Mouse (Mus musculus): ENCODE data around the gene Pnmal1. TPM values are rescaled to one million over a fixed set of nuclear protein-coding genes. Genes with fewer than 3 reads are reported as not detected.

The Pnmal1 gene
- polyA plus RNA-seq, 1 experiment from 2014 or later, result 52.1 TPM

DNA sequence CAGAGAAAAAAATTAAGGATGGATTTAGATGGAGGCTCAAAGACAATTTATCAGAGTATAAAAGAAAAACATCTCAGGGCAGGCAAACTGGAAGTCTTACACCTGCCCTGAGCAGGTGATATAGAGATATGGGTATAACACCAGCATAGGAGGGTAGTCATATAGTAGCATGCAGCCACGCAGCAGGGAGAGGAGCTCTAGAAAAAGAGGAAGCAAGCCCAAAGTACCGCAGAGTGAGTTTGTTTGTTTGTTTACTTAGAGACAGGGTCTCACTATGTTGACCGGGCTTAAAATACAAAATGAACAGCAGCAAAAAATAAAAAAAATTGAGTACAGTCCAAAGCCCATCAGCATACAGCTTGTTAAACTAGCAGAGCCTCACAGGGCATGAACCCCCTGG is 11.7 kb downstream of the Pnmal1 start:
- no peaks in the 10 kb centered on the region for H3K4me1 ChIP-seq (replicated peaks; ENCODE audit: control insufficient read depth, insufficient read depth, low read length)
- no peaks in the 10 kb centered on the region for H3K36me3 ChIP-seq (replicated peaks; ENCODE audit: control insufficient read depth, insufficient read depth)
- 91% methylated on average over 3 of the region's 3 CpGs for WGBS
- DNase-seq (ENCODE audit: low spot score) (no peak), ATAC-seq (ENCODE audit: low FRiP score) (no peak)
- H3K9me3 ChIP-seq (ENCODE audit: control insufficient read depth, low read length), result no peaks in the 10 kb centered on the region
- no peak overlapping the region for H3K4me3 ChIP-seq (replicated peaks; ENCODE audit: low read length)
- no peak overlapping the region for H3K4me2 ChIP-seq (replicated peaks)
- H3K9ac ChIP-seq, result no peak overlapping the region
- H3K27ac ChIP-seq, result no peak overlapping the region
- H3K27me3 ChIP-seq (ENCODE audit: control insufficient read depth, insufficient read depth, low read length), result no peaks in the 10 kb centered on the region

DNA sequence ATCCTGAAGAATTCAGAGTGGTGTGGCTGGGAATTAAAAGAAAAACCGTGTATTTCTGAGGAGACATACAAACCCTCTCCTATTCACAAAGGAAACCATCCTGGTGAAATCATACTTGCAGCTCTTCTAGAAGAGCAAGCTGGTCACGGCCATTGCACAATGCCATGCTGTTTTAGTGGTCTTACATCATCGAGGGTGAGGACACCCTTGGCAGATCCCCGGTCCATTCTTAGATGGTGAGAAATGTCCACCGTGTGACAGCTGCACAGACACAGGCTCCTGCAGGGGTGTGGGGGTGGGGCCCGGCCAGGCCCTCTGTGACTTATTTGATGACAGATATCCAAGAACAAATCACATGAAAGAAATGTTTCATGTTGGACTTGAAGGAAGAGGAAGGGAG is 14.5 kb downstream of the Pnmal1 start:
- DNase-seq (ENCODE audit: low spot score), result no peak
- Histone ChIP-seq H3K9me3 (ENCODE audit: control insufficient read depth, low read length) (no peaks in the 10 kb centered on the region), H3K4me2 (replicated peaks) (no peak overlapping the region), H3K27me3 (ENCODE audit: control insufficient read depth, insufficient read depth, low read length) (no peaks in the 10 kb centered on the region), H3K4me1 (replicated peaks; ENCODE audit: control insufficient read depth, insufficient read depth, low read length) (no peaks in the 10 kb centered on the region), H3K27ac (no peak overlapping the region), H3K4me3 (replicated peaks; ENCODE audit: low read length) (no peak overlapping the region), H3K9ac (no peak overlapping the region), H3K36me3 (replicated peaks; ENCODE audit: control insufficient read depth, insufficient read depth) (no peaks in the 10 kb centered on the region)
- ATAC-seq (ENCODE audit: low FRiP score), result no peak
- 50% methylated on average over 6 of the region's 6 CpGs for WGBS

GRCm38 (mm10) chr7:16976298-16976697 is 16.8 kb downstream of the Pnmal1 start:
- Histone ChIP-seq H3K27me3 (ENCODE audit: control insufficient read depth, insufficient read depth, low read length) (no peaks in the 10 kb centered on the region), H3K4me2 (replicated peaks) (no peak overlapping the region), H3K27ac (no peak overlapping the region), H3K9me3 (ENCODE audit: control insufficient read depth, low read length) (no peaks in the 10 kb centered on the region), H3K36me3 (replicated peaks; ENCODE audit: control insufficient read depth, insufficient read depth) (no peaks in the 10 kb centered on the region), H3K9ac (no peak overlapping the region), H3K4me1 (replicated peaks; ENCODE audit: control insufficient read depth, insufficient read depth, low read length) (peaks cover 7% of the 10 kb centered on the region; the same call in 1 of the 2 replicates), H3K4me3 (replicated peaks; ENCODE audit: low read length) (no peak overlapping the region)
- DNase-seq (ENCODE audit: low spot score), result no peak
- 58% methylated on average over 8 of the region's 8 CpGs for WGBS
- ATAC-seq (ENCODE audit: low FRiP score), result no peak

DNA sequence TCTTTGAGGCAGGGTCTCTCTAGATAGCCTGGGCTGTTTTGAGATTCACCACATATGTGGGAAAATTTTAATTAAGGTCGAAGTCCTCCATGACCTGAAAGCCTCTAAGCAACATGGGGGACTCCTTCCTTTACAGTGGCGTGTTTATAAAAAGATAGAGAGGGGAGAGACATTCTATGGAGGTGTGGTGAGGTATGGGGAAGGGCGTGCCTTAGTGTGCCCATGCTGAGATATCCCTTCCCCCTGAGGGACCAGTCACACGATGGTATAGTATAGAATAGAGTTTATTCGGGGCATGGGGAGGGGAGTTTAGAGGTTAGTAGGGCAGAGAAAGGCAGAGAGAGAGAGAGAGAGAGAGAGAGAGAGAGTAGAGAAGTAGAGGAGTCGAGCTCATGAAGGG is 18.7 kb downstream of the Pnmal1 start:
- ATAC-seq (ENCODE audit: low FRiP score) (no peak), DNase-seq (ENCODE audit: low spot score) (no peak)

DNA sequence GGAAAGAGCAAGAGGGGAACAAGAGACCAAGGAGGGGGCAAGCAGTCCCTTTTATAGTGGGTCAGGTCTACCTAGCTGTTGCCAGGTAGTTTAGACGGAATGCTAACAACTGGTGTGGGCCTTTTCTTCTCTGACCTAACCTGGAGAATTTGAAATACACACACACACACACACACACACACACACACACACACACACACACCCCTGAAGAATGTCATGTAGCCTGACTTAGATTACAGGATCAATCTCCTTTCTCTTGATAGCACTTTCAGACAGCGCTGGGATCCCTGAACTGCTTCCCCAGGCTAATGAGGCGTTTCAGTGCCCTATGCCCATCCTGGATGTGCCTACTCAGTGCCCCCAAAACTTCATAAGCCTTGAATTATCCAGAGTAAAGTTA is 19.1 kb downstream of the Pnmal1 start:
- Histone ChIP-seq H3K4me3 (replicated peaks; ENCODE audit: low read length) (no peak overlapping the region), H3K36me3 (replicated peaks; ENCODE audit: control insufficient read depth, insufficient read depth) (no peaks in the 10 kb centered on the region), H3K9ac (no peak overlapping the region), H3K27ac (no peak overlapping the region), H3K4me2 (replicated peaks) (no peak overlapping the region), H3K4me1 (replicated peaks; ENCODE audit: control insufficient read depth, insufficient read depth, low read length) (peaks cover 24% of the 10 kb centered on the region), H3K9me3 (ENCODE audit: control insufficient read depth, low read length) (no peaks in the 10 kb centered on the region), H3K27me3 (ENCODE audit: control insufficient read depth, insufficient read depth, low read length) (no peaks in the 10 kb centered on the region)
- ATAC-seq (ENCODE audit: low FRiP score) (no peak), DNase-seq (ENCODE audit: low spot score) (no peak)
- WGBS, result 92% methylated on average over 3 of the region's 3 CpGs

More for the DNA sequence above, 18.7 kb downstream of the Pnmal1 start:
- 72% methylated on average over 5 of the region's 6 CpGs for WGBS
- Histone ChIP-seq H3K4me3 (replicated peaks; ENCODE audit: low read length) (no peak overlapping the region), H3K9me3 (ENCODE audit: control insufficient read depth, low read length) (no peaks in the 10 kb centered on the region), H3K4me2 (replicated peaks) (no peak overlapping the region), H3K9ac (no peak overlapping the region), H3K4me1 (replicated peaks; ENCODE audit: control insufficient read depth, insufficient read depth, low read length) (peaks cover 19% of the 10 kb centered on the region), H3K27ac (no peak overlapping the region), H3K27me3 (ENCODE audit: control insufficient read depth, insufficient read depth, low read length) (no peaks in the 10 kb centered on the region), H3K36me3 (replicated peaks; ENCODE audit: control insufficient read depth, insufficient read depth) (no peaks in the 10 kb centered on the region)

DNA sequence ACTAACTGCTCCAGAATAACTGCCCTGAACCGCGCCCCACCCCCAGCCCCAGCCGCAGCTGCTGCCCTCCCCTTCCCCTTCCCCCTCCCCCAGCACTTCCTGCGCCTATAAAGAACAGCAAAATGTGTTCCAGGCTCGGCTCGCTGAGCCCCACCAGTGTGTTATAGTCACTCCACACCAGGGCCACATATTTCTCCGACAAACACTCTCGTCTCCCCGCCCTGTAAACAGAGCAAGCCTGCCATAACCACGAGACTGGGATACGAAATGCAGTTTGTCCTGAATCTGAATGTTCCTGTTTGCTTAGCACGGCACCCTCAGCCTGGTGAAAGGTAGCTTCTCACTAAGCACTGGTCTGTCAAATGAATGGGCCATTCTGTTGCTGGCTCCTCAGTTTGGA is 20.9 kb downstream of the Pnmal1 start:
- no peaks in the 10 kb centered on the region for H3K36me3 ChIP-seq (replicated peaks; ENCODE audit: control insufficient read depth, insufficient read depth)
- peak overlapping the region; percentile 28; the same call in 1 of the 2 replicates for H3K9ac ChIP-seq
- WGBS, result 2% methylated on average over 12 of the region's 12 CpGs
- peak overlapping the region; percentile 10; the same call in 1 of the 2 replicates for H3K4me3 ChIP-seq (replicated peaks; ENCODE audit: low read length)
- no peaks in the 10 kb centered on the region for H3K27me3 ChIP-seq (ENCODE audit: control insufficient read depth, insufficient read depth, low read length)
- no peak; the same call in 1 of the 2 replicates for ATAC-seq (ENCODE audit: low FRiP score)
- H3K9me3 ChIP-seq (ENCODE audit: control insufficient read depth, low read length), result no peaks in the 10 kb centered on the region
- DNase-seq (ENCODE audit: low spot score), result no peak
- peak overlapping the region; percentile 65 for H3K27ac ChIP-seq
- peak overlapping the region; percentile 40 for H3K4me2 ChIP-seq (replicated peaks)
- peaks cover 32% of the 10 kb centered on the region for H3K4me1 ChIP-seq (replicated peaks; ENCODE audit: control insufficient read depth, insufficient read depth, low read length)

- H3K4me1 ChIP-seq (replicated peaks; ENCODE audit: control insufficient read depth, insufficient read depth, low read length), result peaks cover 47% of the 10 kb centered on the region
- H3K36me3 ChIP-seq (replicated peaks; ENCODE audit: control insufficient read depth, insufficient read depth), result no peaks in the 10 kb centered on the region
- peak; percentile 88 for DNase-seq (ENCODE audit: low spot score)
- H3K4me2 ChIP-seq (replicated peaks), result peak within 1 kb of the TSS; percentile 85
- peak within 1 kb of the TSS; percentile 5 for H3K27ac ChIP-seq
- ATAC-seq (ENCODE audit: low FRiP score), result peak; percentile 79
- H3K9me3 ChIP-seq (ENCODE audit: control insufficient read depth, low read length), result no peaks in the 10 kb centered on the region
- WGBS, result 19% methylated on average over 26 of the region's 26 CpGs
- peak within 1 kb of the TSS; percentile 45 for H3K4me3 ChIP-seq (replicated peaks; ENCODE audit: low read length)
- no peaks in the 10 kb centered on the region for H3K27me3 ChIP-seq (ENCODE audit: control insufficient read depth, insufficient read depth, low read length)
- peak within 1 kb of the TSS; percentile 67 for H3K9ac ChIP-seq
Observed at GRCm38 (mm10) chr7:16982859-16983568, 23.5 kb downstream of the Pnmal1 start, which contains the start of gene Gm42372. Gene Gm42372 (plus strand): TSS chr7:16983086.

DNA sequence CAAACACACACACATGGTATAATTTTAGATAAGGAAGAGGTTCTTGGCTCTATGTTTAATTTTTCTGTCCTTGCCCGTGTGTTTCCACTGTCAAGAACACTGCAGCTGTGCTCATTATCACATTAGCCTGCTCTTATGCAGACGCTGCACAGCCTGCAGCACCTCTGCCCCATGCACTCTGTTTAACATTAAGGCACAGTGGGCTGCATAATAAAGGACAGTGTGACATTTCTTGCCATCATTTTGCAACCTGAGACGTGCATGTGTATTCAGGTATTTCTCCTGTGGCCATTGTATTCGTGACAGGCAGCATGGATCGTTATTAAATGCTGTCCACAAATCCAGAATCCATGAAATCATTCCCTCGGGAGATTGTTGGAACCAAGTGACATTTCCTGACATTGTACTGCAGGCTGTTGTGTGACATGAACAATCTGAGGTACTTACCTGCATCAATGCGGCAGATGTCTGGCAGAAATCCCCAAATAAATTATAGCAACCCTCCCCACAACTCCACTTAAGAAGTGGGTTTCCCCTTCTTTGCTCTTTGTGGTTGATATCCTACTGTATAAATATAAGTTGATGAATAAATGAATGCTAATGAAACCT is 28.2 kb downstream of the Pnmal1 start:
- Histone ChIP-seq H3K27me3 (ENCODE audit: control insufficient read depth, insufficient read depth, low read length) (no peaks in the 10 kb centered on the region), H3K4me2 (replicated peaks) (peak overlapping the region; percentile 5), H3K27ac (peak overlapping the region; percentile 84), H3K9ac (peak overlapping the region; percentile 45), H3K4me1 (replicated peaks; ENCODE audit: control insufficient read depth, insufficient read depth, low read length) (peaks cover 62% of the 10 kb centered on the region), H3K4me3 (replicated peaks; ENCODE audit: low read length) (no peak overlapping the region), H3K9me3 (ENCODE audit: control insufficient read depth, low read length) (no peaks in the 10 kb centered on the region), H3K36me3 (replicated peaks; ENCODE audit: control insufficient read depth, insufficient read depth) (no peaks in the 10 kb centered on the region)
- ATAC-seq (ENCODE audit: low FRiP score), result 0 out of 2 replicates have a peak, but pooled peaks have one; percentile 16
- 23% methylated on average over 7 of the region's 7 CpGs for WGBS
- DNase-seq (ENCODE audit: low spot score), result no peak

- Histone ChIP-seq H3K36me3 (replicated peaks; ENCODE audit: control insufficient read depth, insufficient read depth) (no peaks in the 10 kb centered on the region), H3K4me1 (replicated peaks; ENCODE audit: control insufficient read depth, insufficient read depth, low read length) (peaks cover 55% of the 10 kb centered on the region), H3K9ac (no peak overlapping the region), H3K4me3 (replicated peaks; ENCODE audit: low read length) (no peak overlapping the region), H3K27me3 (ENCODE audit: control insufficient read depth, insufficient read depth, low read length) (no peaks in the 10 kb centered on the region), H3K4me2 (replicated peaks) (0 out of 2 replicates have a peak overlapping the region, but pooled peaks have one; percentile 5), H3K9me3 (ENCODE audit: control insufficient read depth, low read length) (no peaks in the 10 kb centered on the region), H3K27ac (peak overlapping the region; percentile 84)
- WGBS, result 43% methylated on average over 3 of the region's 3 CpGs
- DNase-seq (ENCODE audit: low spot score) (peak; percentile 38), ATAC-seq (ENCODE audit: low FRiP score) (no peak)
Observed at GRCm38 (mm10) chr7:16988405-16988804, 28.9 kb downstream of the Pnmal1 start.

All from hindbrain, embryonic 14.5 days (tissue).